Mouse (Mus musculus) G1E (cell line): ENCODE data around the gene Art3. TPM values are rescaled to one million over a fixed set of nuclear protein-coding genes. Genes with fewer than 3 reads are reported as not detected.

ENCODE experiments used
- ATAC-seq: 2 replicates; pipeline ENCODE4 v1.8.0; 2016; ENCODE audit warnings: mild to moderate bottlenecking; ENCODE audit not compliant: insufficient number of reproducible peaks, poor library complexity, low FRiP score, severe bottlenecking; ENCODE audit errors: extremely low read depth
- DNase-seq: peaks from one replicate; pipeline ENCODE4 v3.0.0; 2012; ENCODE audit warnings: low spot score
- H3K27me3 ChIP-seq: 2 replicates; pipeline ENCODE4 v1.6.1; 2012; ENCODE audit warnings: mild to moderate bottlenecking, low read length, inconsistent platforms; ENCODE audit not compliant: insufficient read depth
- H3K36me3 ChIP-seq: replicated peaks from 2 replicates; pipeline ENCODE3; 2012; ENCODE audit warnings: mild to moderate bottlenecking, inconsistent platforms
- H3K4me1 ChIP-seq: 2 replicates; pipeline ENCODE4 v1.6.1; 2012; ENCODE audit warnings: low read depth, low read length, inconsistent platforms, mixed read lengths; ENCODE audit not compliant: insufficient read depth
- H3K4me3 ChIP-seq: 2 replicates; pipeline ENCODE4 v1.5.1; 2012; ENCODE audit warnings: low read depth, mild to moderate bottlenecking, inconsistent platforms, low read length, moderate library complexity, mixed read lengths
- H3K9me3 ChIP-seq: replicated peaks from 2 replicates; pipeline ENCODE4 v1.6.1; 2012; ENCODE audit warnings: inconsistent platforms
- CTCF ChIP-seq: IDR thresholded peaks from 2 replicates; pipeline ENCODE4 v1.5.1; 2012; ENCODE audit warnings: low read depth, low read length, inconsistent platforms, mixed read lengths
- GATA1 ChIP-seq: IDR thresholded peaks from 2 replicates; pipeline ENCODE4 v1.6.1; 2012; ENCODE audit warnings: borderline replicate concordance, low read length, inconsistent platforms, mixed read lengths
- GATA2 ChIP-seq: IDR thresholded peaks from 2 replicates; pipeline ENCODE4 v1.6.1; 2012; ENCODE audit warnings: low read depth, low read length, inconsistent platforms, borderline replicate concordance
- POLR2AphosphoS5 ChIP-seq: IDR thresholded peaks from 2 replicates; pipeline ENCODE4 v1.6.1; 2012; ENCODE audit warnings: low read depth, low read length, inconsistent platforms; ENCODE audit not compliant: insufficient replicate concordance
- TAL1 ChIP-seq: conservative IDR thresholded peaks from 2 replicates; pipeline ENCODE4 v1.6.1; 2012; ENCODE audit warnings: low read depth, low read length, inconsistent platforms, mixed read lengths
- polyA plus RNA-seq: library from polyadenylated mRNA; stranded (reverse); fragments of >175 nt; gene quantifications from 2 replicates; pipeline ENCODE4 v1.2.3, GENCODE M21; 2012
- total RNA-seq, 2 experiments: library from RNA; stranded (forward) in 1 of 2; stranded (reverse) in 1 of 2; fragments of 200-1000 nt in 1 of 2; fragments of >200 nt in 1 of 2; fragmentation: Nextera tagmentation in 1 of 2; gene quantifications; 2 replicates each; pipeline ENCODE4 v1.2.3; 2014 to 2017

Gene Art3
- total and polyA plus RNA-seq, 3 experiments, result 0.22 TPM; not detected in 2

DNA sequence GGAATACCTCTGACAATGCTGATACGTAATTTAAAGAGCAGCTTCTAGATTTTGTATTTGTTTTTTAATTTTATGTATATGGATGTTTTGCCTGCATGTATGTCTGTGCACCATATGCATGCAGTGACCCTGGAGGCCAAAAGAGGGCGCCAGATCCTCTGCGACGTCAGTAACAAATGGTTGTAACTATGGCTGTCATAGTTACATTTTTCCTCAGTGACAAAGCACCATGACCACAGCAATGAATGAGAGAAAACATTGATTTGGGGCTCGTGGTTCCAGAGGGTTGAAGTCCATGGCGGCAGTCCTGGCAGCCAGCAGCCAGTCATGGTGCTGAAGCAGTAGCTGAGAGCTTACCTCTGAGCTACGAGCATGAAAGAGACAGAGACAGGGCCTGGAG is 53.2 kb downstream of the Art3 start:
- TF ChIP-seq CTCF (peak; percentile 63), TAL1 (no peak), POLR2AphosphoS5 (no peak)
- ATAC-seq, result no peak
- H3K36me3 ChIP-seq, result no peaks in the 10 kb centered on the region

GRCm38 (mm10) chr5:92386102-92386501 is 54.5 kb downstream of the Art3 start:
- Histone ChIP-seq H3K4me3 (no peak overlapping the region), H3K36me3 (no peaks in the 10 kb centered on the region), H3K27me3 (peaks cover 5% of the 10 kb centered on the region), H3K9me3 (no peaks in the 10 kb centered on the region), H3K4me1 (peaks cover 39% of the 10 kb centered on the region)
- no peak for TF ChIP-seq GATA2
- no peak for TF ChIP-seq CTCF
- no peak for TF ChIP-seq TAL1
- TF ChIP-seq GATA1, result no peak
- ATAC-seq (no peak), DNase-seq (no peak)

More for the DNA sequence above, 53.2 kb downstream of the Art3 start:
- Histone ChIP-seq H3K27me3 (peaks cover 2% of the 10 kb centered on the region), H3K4me3 (no peak overlapping the region), H3K4me1 (peaks cover 31% of the 10 kb centered on the region), H3K9me3 (no peaks in the 10 kb centered on the region)
- no peak for DNase-seq

DNA sequence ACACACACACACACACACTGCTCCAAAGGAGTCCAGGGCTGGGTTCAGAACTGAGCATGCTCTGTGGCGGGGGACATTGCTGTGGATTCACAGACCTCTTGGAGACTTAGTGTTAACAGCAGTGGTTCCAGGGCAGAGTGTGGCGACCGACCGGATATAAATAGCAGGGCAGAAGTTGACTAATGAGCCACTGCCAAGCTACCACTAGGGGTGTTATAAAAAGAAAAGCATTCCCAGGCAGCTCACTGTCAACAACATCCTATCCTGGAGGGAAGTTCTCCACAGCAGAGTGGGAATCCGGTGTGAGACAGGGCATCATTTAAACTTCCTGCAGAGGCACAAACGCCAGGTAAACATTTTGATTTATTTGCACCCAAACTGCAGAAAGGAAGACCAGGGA is 55.0 kb downstream of the Art3 start:
- H3K4me3 ChIP-seq, result no peak overlapping the region
- H3K36me3 ChIP-seq, result no peaks in the 10 kb centered on the region
- H3K27me3 ChIP-seq, result peaks cover 5% of the 10 kb centered on the region
- H3K9me3 ChIP-seq, result no peaks in the 10 kb centered on the region
- ATAC-seq, result no peak
- H3K4me1 ChIP-seq, result peaks cover 39% of the 10 kb centered on the region
- TF ChIP-seq POLR2AphosphoS5 (no peak), GATA2 (no peak), TAL1 (no peak), CTCF (no peak), GATA1 (no peak)
- no peak for DNase-seq

GRCm38 (mm10) chr5:92387433-92387832 is 55.8 kb downstream of the Art3 start:
- no peaks in the 10 kb centered on the region for H3K36me3 ChIP-seq
- peaks cover 36% of the 10 kb centered on the region for H3K4me1 ChIP-seq
- TF ChIP-seq TAL1 (no peak), GATA1 (no peak), POLR2AphosphoS5 (no peak), CTCF (no peak), GATA2 (no peak)
- ATAC-seq (no peak), DNase-seq (no peak)
- H3K9me3 ChIP-seq, result peaks cover 2% of the 10 kb centered on the region; the same call in 1 of the 2 replicates
- H3K27me3 ChIP-seq, result peaks cover 5% of the 10 kb centered on the region
- no peak overlapping the region for H3K4me3 ChIP-seq

DNA sequence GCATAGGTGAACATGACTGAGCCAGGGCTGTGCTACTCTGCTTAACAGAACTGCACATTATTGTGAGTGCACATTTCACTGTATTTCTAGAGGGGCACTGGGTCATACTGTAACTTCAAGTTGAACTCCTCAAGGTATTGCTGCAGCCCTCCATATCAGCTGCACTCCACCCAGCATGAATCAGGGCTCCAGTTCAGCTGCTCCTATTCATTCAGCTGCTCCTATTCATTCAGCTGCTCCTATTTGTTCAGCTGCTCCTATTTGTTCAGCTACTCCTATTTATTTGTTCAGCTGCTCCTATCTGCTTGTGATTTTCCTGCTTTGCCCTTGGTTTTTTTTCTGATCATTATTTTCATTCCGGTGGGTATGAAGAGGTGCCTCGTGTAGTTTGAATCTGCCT is 58.4 kb downstream of the Art3 start:
- H3K4me1 ChIP-seq, result peaks cover 53% of the 10 kb centered on the region
- TF ChIP-seq POLR2AphosphoS5, result no peak
- no peak for TF ChIP-seq GATA1
- no peak for TF ChIP-seq CTCF
- no peak for TF ChIP-seq TAL1
- TF ChIP-seq GATA2, result no peak
- peaks cover 5% of the 10 kb centered on the region for H3K27me3 ChIP-seq
- no peak overlapping the region for H3K4me3 ChIP-seq
- DNase-seq (no peak), ATAC-seq (no peak)
- no peaks in the 10 kb centered on the region for H3K36me3 ChIP-seq
- H3K9me3 ChIP-seq, result peaks cover 8% of the 10 kb centered on the region; the same call in 1 of the 2 replicates

DNA sequence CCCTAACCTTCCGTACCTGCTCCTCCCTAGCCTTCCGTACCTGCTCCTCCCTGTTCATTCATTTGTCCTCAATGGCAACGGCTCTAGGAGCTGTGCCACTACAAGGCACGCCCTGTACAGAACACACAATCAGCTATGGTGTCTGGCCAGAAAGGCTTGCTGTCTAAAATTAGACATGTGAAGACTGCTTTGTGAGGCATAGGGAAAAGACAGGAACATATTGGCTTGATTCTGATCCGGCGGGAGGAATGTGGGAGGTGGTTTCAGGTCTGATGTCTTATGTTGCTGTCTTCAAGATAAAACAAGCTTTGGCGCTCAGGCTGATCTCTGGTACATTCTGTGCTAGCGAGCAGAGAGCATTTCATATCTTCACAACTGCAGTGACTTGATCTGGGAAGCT is 59.0 kb downstream of the Art3 start:
- peaks cover 53% of the 10 kb centered on the region for H3K4me1 ChIP-seq
- H3K27me3 ChIP-seq, result peaks cover 5% of the 10 kb centered on the region
- no peaks in the 10 kb centered on the region for H3K36me3 ChIP-seq
- DNase-seq, result no peak
- TF ChIP-seq POLR2AphosphoS5 (no peak), GATA2 (no peak), TAL1 (no peak), CTCF (no peak)
- no peak overlapping the region for H3K4me3 ChIP-seq
- H3K9me3 ChIP-seq, result peaks cover 8% of the 10 kb centered on the region; the same call in 1 of the 2 replicates
- ATAC-seq, result no peak

DNA sequence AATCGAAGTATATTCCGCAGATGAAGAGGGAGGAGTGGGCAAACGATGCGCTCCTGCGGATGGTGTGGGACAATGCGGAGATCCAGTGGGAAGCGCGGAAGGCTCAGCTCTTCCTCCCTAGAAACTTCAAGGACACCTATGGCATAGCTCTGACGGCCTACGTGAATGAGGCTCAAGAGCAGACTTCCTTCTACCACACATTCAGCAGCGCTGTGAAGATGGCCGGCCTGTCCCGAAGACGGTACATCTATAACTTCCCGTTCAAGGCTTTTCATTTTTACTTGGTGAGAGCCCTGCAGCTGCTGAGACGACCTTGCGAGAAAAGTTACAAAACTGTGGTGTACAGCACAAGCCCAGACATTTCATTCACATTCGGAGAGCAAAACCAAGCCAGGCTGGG is 60.9 kb downstream of the Art3 start:
- Histone ChIP-seq H3K27me3 (peaks cover 5% of the 10 kb centered on the region), H3K4me1 (peaks cover 56% of the 10 kb centered on the region), H3K36me3 (no peaks in the 10 kb centered on the region), H3K9me3 (peaks cover 8% of the 10 kb centered on the region; the same call in 1 of the 2 replicates), H3K4me3 (no peak overlapping the region)
- DNase-seq, result no peak
- TF ChIP-seq GATA1, result no peak
- no peak for TF ChIP-seq POLR2AphosphoS5
- no peak for TF ChIP-seq CTCF
- no peak for TF ChIP-seq TAL1
- TF ChIP-seq GATA2, result no peak
- no peak for ATAC-seq
